ENCODE assay signal across 10 mouse cellular contexts in the genomic region with DNA sequence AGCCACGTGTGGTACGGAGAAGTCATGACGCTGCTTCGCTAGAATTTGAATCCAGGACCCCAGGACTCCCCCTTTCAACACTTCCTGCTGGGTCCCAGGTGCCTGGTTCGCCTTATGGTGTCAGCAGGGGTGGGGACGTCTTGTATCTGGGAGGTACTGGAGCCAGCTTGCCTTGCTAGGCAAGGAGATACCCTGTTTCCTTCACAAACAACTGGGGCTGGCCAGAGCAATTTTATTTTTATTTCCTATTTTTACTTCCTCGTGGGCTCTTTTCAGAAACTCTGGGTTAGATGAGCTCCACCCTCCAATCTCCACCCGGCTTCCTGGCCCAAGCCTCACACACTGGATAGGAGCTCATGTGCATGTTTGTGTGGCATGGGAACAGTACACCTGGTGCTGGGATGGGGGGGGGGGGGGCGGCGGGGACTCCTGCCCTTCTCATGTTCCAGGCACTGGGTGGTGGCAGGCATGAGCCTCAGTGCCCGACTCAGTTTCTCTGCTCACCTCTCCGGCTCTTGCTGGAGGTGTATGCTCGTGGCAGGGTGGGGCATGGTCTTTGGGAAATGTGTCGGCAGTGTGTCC. TPM values are rescaled to one million over a fixed set of nuclear protein-coding genes. Genes with fewer than 3 reads are reported as not detected.
DNase-seq lines count a peak whose midpoint lies in the region; ATAC-seq and TF ChIP-seq lines count a peak whose summit lies in the region.
"Had no signal": no experiment of that assay in that cellular context is flagged by ENCODE, and none has a peak within 500 bp of the region (broad histone marks: within the 10 kb centered on the region; RNA-seq: fewer than 3 reads in every experiment).

No protein-coding gene starts in this region.

- H3K4me2 ChIP-seq in lung, embryonic 14.5 days, result no peak overlapping the region; the same call in 1 of the 2 replicates
- no peak overlapping the region for H3K4me2 ChIP-seq in hindbrain, embryonic 15.5 days
- H3K4me2 ChIP-seq in neural tube, embryonic 15.5 days, result no peak overlapping the region
- H3K4me2 ChIP-seq in forebrain, embryonic 14.5 days (ENCODE audit: low read length), result no peak overlapping the region
- H3K4me2 ChIP-seq: forebrain, embryonic 15.5 days had no signal

- TF ChIP-seq CTCF in heart, adult 2 months (IDR thresholded peaks at IDR 0.05), result no peak
- no peak for TF ChIP-seq CTCF in lung, embryonic 14.5 days (IDR thresholded peaks at IDR 0.05; ENCODE audit: low read depth)

- no peaks in the 10 kb centered on the region for H3K36me3 ChIP-seq in heart, adult 2 months (ENCODE audit: control insufficient read depth, insufficient read depth, low read length)
- no peaks in the 10 kb centered on the region for H3K36me3 ChIP-seq in lung, embryonic 14.5 days (ENCODE audit: insufficient read depth)
- no peaks in the 10 kb centered on the region for H3K36me3 ChIP-seq in hindbrain, embryonic 15.5 days
- H3K36me3 ChIP-seq in neural tube, embryonic 15.5 days, result no peaks in the 10 kb centered on the region
- H3K36me3 ChIP-seq in forebrain, embryonic 14.5 days (ENCODE audit: control insufficient read depth, insufficient read depth, low read length), result no peaks in the 10 kb centered on the region
- H3K36me3 ChIP-seq: forebrain, embryonic 15.5 days had no signal

- H3K9me3 ChIP-seq in lung, embryonic 14.5 days (ENCODE audit: low read depth, low read length), result no peaks in the 10 kb centered on the region
- no peaks in the 10 kb centered on the region for H3K9me3 ChIP-seq in hindbrain, embryonic 15.5 days
- no peaks in the 10 kb centered on the region for H3K9me3 ChIP-seq in neural tube, embryonic 15.5 days (replicated peaks)
- no peaks in the 10 kb centered on the region for H3K9me3 ChIP-seq in forebrain, embryonic 14.5 days (replicated peaks; ENCODE audit: control insufficient read depth, low read length)
- H3K9me3 ChIP-seq: forebrain, embryonic 15.5 days had no signal

- no peak for ATAC-seq in lung, embryonic 14.5 days (ENCODE audit: insufficient read depth)
- ATAC-seq in hindbrain, embryonic 15.5 days (ENCODE audit: low FRiP score, low read depth), result no peak
- ATAC-seq in neural tube, embryonic 15.5 days (ENCODE audit: low FRiP score), result no peak
- ATAC-seq in forebrain, embryonic 14.5 days, result no peak
- ATAC-seq: forebrain, embryonic 15.5 days had no signal

- 46% methylated on average over 14 of the region's 14 CpGs for WGBS in heart, adult 2 months
- 71% methylated on average over 14 of the region's 14 CpGs for WGBS in lung, embryonic 14.5 days
- 76% methylated on average over 14 of the region's 14 CpGs for WGBS in hindbrain, embryonic 15.5 days
- 81% methylated on average over 14 of the region's 14 CpGs for WGBS in neural tube, embryonic 15.5 days
- WGBS in forebrain, embryonic 14.5 days, result 72% methylated on average over 14 of the region's 14 CpGs

- intact Hi-C loops in heart, adult 2 months (cut with DNase I), result loop anchor here (2.0 kb wide), 1 partner anchor 54 kb away; no protein-coding TSS in a partner anchor
- intact Hi-C loops in heart, postnatal 25 days (cut with DNase I), result loop anchor here (5.0 kb wide), 2 partner anchors 41 to 56 kb away; no protein-coding TSS in a partner anchor

- H3K27ac ChIP-seq in heart, adult 2 months, result peak overlapping the region; percentile 85
- H3K27ac ChIP-seq in lung, embryonic 14.5 days (ENCODE audit: low read depth), result peak overlapping the region; percentile 44; the same call in 1 of the 2 replicates
- peak overlapping the region; percentile 8; the same call in 1 of the 2 replicates for H3K27ac ChIP-seq in hindbrain, embryonic 15.5 days (replicated peaks)
- H3K27ac ChIP-seq in neural tube, embryonic 15.5 days (replicated peaks), result 0 out of 2 replicates have a peak overlapping the region, but pooled peaks have one; percentile 33
- H3K27ac ChIP-seq in forebrain, embryonic 14.5 days (ENCODE audit: low read depth, low read length), result no peak overlapping the region
- H3K27ac ChIP-seq: forebrain, embryonic 15.5 days had no signal

- TF ChIP-seq EP300 in heart, adult 2 months (IDR thresholded peaks at IDR 0.05; ENCODE audit: insufficient read depth, low read depth, low read length), result no peak

- DNase-seq in heart, adult 2 months, result peak in 1 of 2 experiments; percentile 50
- no peak for DNase-seq in heart, postnatal 25 days (ENCODE audit: low spot score)
- DNase-seq in lung, embryonic 14.5 days, result no peak
- no peak for DNase-seq in lung, postnatal 10 days
- no peak for DNase-seq in cerebellum, postnatal 14 days
- DNase-seq in forebrain, embryonic 14.5 days (ENCODE audit: low spot score), result no peak
- DNase-seq: retina, postnatal 1 day had no signal

- peaks cover 15% of the 10 kb centered on the region; the same call in 1 of the 2 replicates for H3K79me2 ChIP-seq in heart, adult 2 months (replicated peaks; ENCODE audit: control insufficient read depth, insufficient read depth, low read length)

- H3K4me1 ChIP-seq in heart, adult 2 months (ENCODE audit: control insufficient read depth, insufficient read depth, low read length), result peaks cover 66% of the 10 kb centered on the region
- H3K4me1 ChIP-seq in lung, embryonic 14.5 days (ENCODE audit: insufficient read depth), result peaks cover 14% of the 10 kb centered on the region
- H3K4me1 ChIP-seq in hindbrain, embryonic 15.5 days (replicated peaks), result peaks cover 26% of the 10 kb centered on the region
- H3K4me1 ChIP-seq in neural tube, embryonic 15.5 days, result peaks cover 24% of the 10 kb centered on the region
- H3K4me1 ChIP-seq in forebrain, embryonic 14.5 days (ENCODE audit: control insufficient read depth, insufficient read depth, low read length), result no peaks in the 10 kb centered on the region
- H3K4me1 ChIP-seq: forebrain, embryonic 15.5 days had no signal

- H3K4me3 ChIP-seq in heart, adult 2 months, result peak overlapping the region; percentile 24; the same call in 1 of the 2 replicates
- H3K4me3 ChIP-seq in lung, embryonic 14.5 days (ENCODE audit: low read depth, low read length), result no peak overlapping the region
- no peak overlapping the region for H3K4me3 ChIP-seq in hindbrain, embryonic 15.5 days
- no peak overlapping the region for H3K4me3 ChIP-seq in neural tube, embryonic 15.5 days (replicated peaks)
- H3K4me3 ChIP-seq in forebrain, embryonic 14.5 days (ENCODE audit: low read depth, low read length), result no peak overlapping the region
- H3K4me3 ChIP-seq: forebrain, embryonic 15.5 days had no signal

- TF ChIP-seq POLR2A in heart, adult 2 months (IDR thresholded peaks at IDR 0.05; ENCODE audit: insufficient read depth, low read depth, low read length), result no peak

- H3K27me3 ChIP-seq in heart, adult 2 months (ENCODE audit: control insufficient read depth, insufficient read depth, low read length), result no peaks in the 10 kb centered on the region
- H3K27me3 ChIP-seq in lung, embryonic 14.5 days (ENCODE audit: insufficient read depth, low read length), result no peaks in the 10 kb centered on the region
- H3K27me3 ChIP-seq in hindbrain, embryonic 15.5 days, result no peaks in the 10 kb centered on the region
- no peaks in the 10 kb centered on the region for H3K27me3 ChIP-seq in neural tube, embryonic 15.5 days (replicated peaks)
- H3K27me3 ChIP-seq in forebrain, embryonic 14.5 days (replicated peaks; ENCODE audit: control insufficient read depth, insufficient read depth, low read length), result no peaks in the 10 kb centered on the region
- H3K27me3 ChIP-seq: forebrain, embryonic 15.5 days had no signal

- H3K9ac ChIP-seq in heart, adult 2 months (ENCODE audit: low read depth, low read length), result no peak overlapping the region
- H3K9ac ChIP-seq in lung, embryonic 14.5 days, result no peak overlapping the region
- H3K9ac ChIP-seq in hindbrain, embryonic 15.5 days, result no peak overlapping the region
- H3K9ac ChIP-seq in neural tube, embryonic 15.5 days (replicated peaks), result no peak overlapping the region
- H3K9ac ChIP-seq in forebrain, embryonic 14.5 days (ENCODE audit: low read length), result no peak overlapping the region
- H3K9ac ChIP-seq: forebrain, embryonic 15.5 days had no signal

RNA-seq across cellular contexts. Expression of a gene that starts 15.0 kb away (rescaled TPM):
- total RNA-seq in heart, adult 2 months (2021), result 10 to 100 TPM; 45.1 to 52.0 TPM
- 42.7 and 52.6 TPM in 2 replicates for polyA plus RNA-seq in heart, adult 2 months (2012; rRNA removed)
- total RNA-seq in heart, postnatal 25 days (2021), result 10 to 100 TPM; 41.5 to 45.9 TPM
- 9.1 and 10.3 TPM in 2 replicates for polyA plus RNA-seq in lung, embryonic 14.5 days (2014; fragmentation: Nextera tagmentation; extraction: Ambion mirVana)
- polyA plus RNA-seq in hindbrain, embryonic 15.5 days (2015; fragmentation: Nextera tagmentation; extraction: Ambion mirVana), result 4.7 and 4.9 TPM in 2 replicates
- 3.6 and 5.1 TPM in 2 replicates for polyA plus RNA-seq in neural tube, embryonic 15.5 days (2015; fragmentation: Nextera tagmentation; extraction: Ambion mirVana)
- 2.0 and 2.6 TPM in 2 replicates for polyA plus RNA-seq in forebrain, embryonic 14.5 days (2014; fragmentation: Nextera tagmentation; extraction: Ambion mirVana)
